Mouse (Mus musculus) C3H10T1/2 (cell line): ENCODE results near the gene 9330182O14Rik. TPM values are rescaled to one million over a fixed set of nuclear protein-coding genes. Genes with fewer than 3 reads are reported as not detected.

Experiments used
- polyA plus RNA-seq, 2 experiments: library from polyadenylated mRNA; unstranded; fragments of >200 nt; fragmentation: generic; extraction: Trizol; gene quantifications; one replicate each; pipeline ENCODE4 v1.2.1; 2012; ENCODE audit warnings: missing spikeins in 2 of 2

The 9330182O14Rik gene
- not detected for polyA plus RNA-seq

DNA sequence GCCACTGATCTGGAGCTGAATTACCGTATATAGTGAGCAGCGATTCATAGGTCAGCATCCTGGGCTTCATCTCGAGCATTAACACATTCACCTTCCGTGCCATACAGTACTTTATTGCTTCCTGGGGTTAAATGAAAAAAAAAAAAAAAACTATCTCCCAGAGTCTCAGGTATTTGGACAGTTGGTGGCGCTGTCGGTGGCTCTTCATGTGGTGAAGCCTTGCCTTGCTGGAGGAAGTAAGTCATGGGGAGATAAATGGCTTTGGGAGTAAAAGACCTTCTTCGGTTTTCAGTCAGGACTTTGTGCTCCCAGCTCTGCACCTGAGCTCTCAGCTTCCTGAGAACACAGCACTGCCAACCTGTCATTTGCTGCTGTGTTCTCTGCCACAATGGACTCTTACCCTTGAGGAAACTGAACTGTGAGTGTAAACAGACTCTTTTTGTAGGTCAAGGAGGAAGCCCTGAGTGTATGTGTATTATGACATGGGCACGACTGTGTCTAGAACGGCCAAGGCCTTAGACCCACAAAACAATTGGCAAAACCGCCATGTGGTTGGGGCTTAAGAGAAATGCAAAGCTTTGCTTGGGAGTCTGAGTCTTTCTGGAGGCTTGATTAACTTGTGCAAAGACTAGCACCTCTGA lies at the start of gene 9330182O14Rik:
Gene 9330182O14Rik, plus strand, starts transcription at position 214 of the 641 bp plus-strand sequence.

